Mouse (Mus musculus) heart, embryonic 13.5 days (tissue): ENCODE measurements around the gene Sf3a1. TPM values are rescaled to one million over a fixed set of nuclear protein-coding genes. Genes with fewer than 3 reads are reported as not detected.

Source experiments
- ATAC-seq: fragments of 200-750 bp; cut with Nextera tagmentation; 2 replicates; pipeline ENCODE4 v1.8.0; 2017; ENCODE audit warnings: moderate TSS enrichment; ENCODE audit not compliant: insufficient number of reproducible peaks, low FRiP score, low TSS enrichment; ENCODE audit errors: extremely low read depth
- H3K27ac ChIP-seq: fragments of 300-500 bp; sonication (generic); replicated peaks from 2 replicates; pipeline ENCODE4 v1.5.1; 2015; ENCODE audit warnings: moderate library complexity, mild to moderate bottlenecking, inconsistent platforms
- H3K27me3 ChIP-seq: fragments of 300-500 bp; sonication (generic); replicated peaks from 2 replicates; pipeline ENCODE4 v1.6.1; 2015; ENCODE audit warnings: mild to moderate bottlenecking, inconsistent platforms
- H3K36me3 ChIP-seq: fragments of 300-500 bp; sonication (generic); 2 replicates; pipeline ENCODE4 v1.6.1; 2015; ENCODE audit warnings: mild to moderate bottlenecking, inconsistent platforms
- H3K4me1 ChIP-seq: fragments of 300-500 bp; sonication (generic); 2 replicates; pipeline ENCODE4 v1.6.1; 2015; ENCODE audit warnings: inconsistent platforms
- H3K4me2 ChIP-seq: fragments of 300-500 bp; sonication (generic); 2 replicates; pipeline ENCODE4 v1.6.1; 2015; ENCODE audit warnings: inconsistent platforms, mild to moderate bottlenecking, moderate library complexity
- H3K4me3 ChIP-seq: fragments of 300-500 bp; sonication (generic); 2 replicates; pipeline ENCODE4 v1.5.1; 2015; ENCODE audit warnings: moderate library complexity, mild to moderate bottlenecking, inconsistent platforms
- H3K9ac ChIP-seq: fragments of 300-500 bp; sonication (generic); 2 replicates; pipeline ENCODE4 v1.6.1; 2015; ENCODE audit warnings: inconsistent platforms, mild to moderate bottlenecking, moderate library complexity
- H3K9me3 ChIP-seq: fragments of 300-500 bp; sonication (generic); 2 replicates; pipeline ENCODE4 v1.6.1; 2016; ENCODE audit warnings: inconsistent platforms
- WGBS: fragments of 180-500 bp; shearing (Covaris S2); methylation state at CpG from one replicate; pipeline ENCODE4 v1.1.7; 2015; ENCODE audit warnings: mixed read lengths; 5-methylcytosine and 5-hydroxymethylcytosine counted together
- polyA plus RNA-seq: library from polyadenylated mRNA; unstranded; fragments of >200 nt; fragmentation: Nextera tagmentation; extraction: Ambion mirVana; gene quantifications from 2 replicates; pipeline ENCODE4 v1.2.1, GENCODE M21; 2015

Sf3a1 gene
- polyA plus RNA-seq, 1 experiment from 2014 or later = 33.3 TPM

GRCm38 (mm10) chr11:4205951-4206350 lies 45.8 kb downstream of the Sf3a1 start:
- Histone ChIP-seq H3K36me3 (peaks cover 46% of the 10 kb centered on the region), H3K9me3 (no peaks in the 10 kb centered on the region), H3K4me2 (no peak overlapping the region), H3K27me3 (no peaks in the 10 kb centered on the region), H3K4me1 (peaks cover 41% of the 10 kb centered on the region), H3K9ac (no peak overlapping the region), H3K27ac (no peak overlapping the region), H3K4me3 (no peak overlapping the region)
- WGBS = 78% methylated on average over 7 of the region's 7 CpGs
- no peak for ATAC-seq

GRCm38 (mm10) chr11:4206563-4206962 lies 46.4 kb downstream of the Sf3a1 start:
- ATAC-seq = no peak
- Histone ChIP-seq H3K36me3 (peaks cover 47% of the 10 kb centered on the region), H3K4me2 (no peak overlapping the region), H3K9ac (no peak overlapping the region), H3K27me3 (no peaks in the 10 kb centered on the region), H3K4me1 (peaks cover 41% of the 10 kb centered on the region), H3K27ac (no peak overlapping the region), H3K9me3 (no peaks in the 10 kb centered on the region), H3K4me3 (no peak overlapping the region)
- 38% methylated on average over 6 of the region's 6 CpGs for WGBS

- Histone ChIP-seq H3K4me2 (no peak overlapping the region), H3K27ac (no peak overlapping the region), H3K4me3 (no peak overlapping the region), H3K4me1 (peaks cover 31% of the 10 kb centered on the region), H3K9ac (no peak overlapping the region), H3K36me3 (peaks cover 58% of the 10 kb centered on the region), H3K27me3 (no peaks in the 10 kb centered on the region), H3K9me3 (no peaks in the 10 kb centered on the region)
- no peak for ATAC-seq
- 85% methylated on average over 9 of the region's 9 CpGs for WGBS
Observed at GRCm38 (mm10) chr11:4207655-4208054, 47.5 kb downstream of the Sf3a1 start.

- WGBS = 74% methylated on average over 5 of the region's 5 CpGs
- Histone ChIP-seq H3K4me2 (no peak overlapping the region), H3K4me3 (no peak overlapping the region), H3K9me3 (no peaks in the 10 kb centered on the region), H3K36me3 (peaks cover 77% of the 10 kb centered on the region), H3K4me1 (peaks cover 15% of the 10 kb centered on the region), H3K27me3 (no peaks in the 10 kb centered on the region), H3K9ac (no peak overlapping the region), H3K27ac (no peak overlapping the region)
- ATAC-seq = no peak
Observed at GRCm38 (mm10) chr11:4209556-4209955, 49.4 kb downstream of the Sf3a1 start.

GRCm38 (mm10) chr11:4210786-4211185 lies 50.6 kb downstream of the Sf3a1 start:
- no peak for ATAC-seq
- Histone ChIP-seq H3K4me1 (peaks cover 9% of the 10 kb centered on the region), H3K4me2 (no peak overlapping the region), H3K9me3 (no peaks in the 10 kb centered on the region), H3K4me3 (no peak overlapping the region), H3K27me3 (no peaks in the 10 kb centered on the region), H3K36me3 (peaks cover 89% of the 10 kb centered on the region), H3K9ac (no peak overlapping the region), H3K27ac (no peak overlapping the region)
- 74% methylated on average over 1 of the region's 1 CpGs for WGBS

- Histone ChIP-seq H3K4me3 (no peak overlapping the region), H3K36me3 (peaks cover 71% of the 10 kb centered on the region), H3K27me3 (peaks cover 7% of the 10 kb centered on the region; the same call in 1 of the 2 replicates), H3K4me1 (peaks cover 19% of the 10 kb centered on the region), H3K27ac (no peak overlapping the region), H3K9me3 (no peaks in the 10 kb centered on the region), H3K4me2 (no peak overlapping the region), H3K9ac (no peak overlapping the region)
- no peak for ATAC-seq
- WGBS = 75% methylated on average over 10 of the region's 10 CpGs
Observed at GRCm38 (mm10) chr11:4213107-4213506, 53.0 kb downstream of the Sf3a1 start.

- H3K27me3 ChIP-seq = peaks cover 20% of the 10 kb centered on the region
- no peak overlapping the region for H3K27ac ChIP-seq
- no peaks in the 10 kb centered on the region for H3K9me3 ChIP-seq
- WGBS = 84% methylated on average over 14 of the region's 14 CpGs
- H3K4me3 ChIP-seq = no peak overlapping the region
- H3K4me2 ChIP-seq = no peak overlapping the region
- no peak for ATAC-seq
- peaks cover 56% of the 10 kb centered on the region for H3K36me3 ChIP-seq
- H3K9ac ChIP-seq = no peak overlapping the region
- H3K4me1 ChIP-seq = peaks cover 32% of the 10 kb centered on the region
Observed at GRCm38 (mm10) chr11:4214572-4214971, 54.4 kb downstream of the Sf3a1 start.

GRCm38 (mm10) chr11:4215061-4215460 lies 54.9 kb downstream of the Sf3a1 start:
- no peak for ATAC-seq
- Histone ChIP-seq H3K4me1 (peaks cover 32% of the 10 kb centered on the region), H3K27ac (no peak overlapping the region), H3K27me3 (peaks cover 22% of the 10 kb centered on the region), H3K36me3 (peaks cover 51% of the 10 kb centered on the region), H3K9ac (no peak overlapping the region), H3K4me3 (no peak overlapping the region), H3K4me2 (no peak overlapping the region), H3K9me3 (no peaks in the 10 kb centered on the region)
- 64% methylated on average over 10 of the region's 10 CpGs for WGBS

- peak overlapping the region; percentile 72 for H3K27ac ChIP-seq
- peak overlapping the region; percentile 41; the same call in 1 of the 2 replicates for H3K9ac ChIP-seq
- peaks cover 32% of the 10 kb centered on the region for H3K4me1 ChIP-seq
- no peaks in the 10 kb centered on the region for H3K9me3 ChIP-seq
- H3K4me3 ChIP-seq = no peak overlapping the region
- H3K36me3 ChIP-seq = peaks cover 41% of the 10 kb centered on the region
- H3K4me2 ChIP-seq = no peak overlapping the region
- no peak for ATAC-seq
- WGBS = 72% methylated on average over 9 of the region's 9 CpGs
- peaks cover 26% of the 10 kb centered on the region for H3K27me3 ChIP-seq
Observed at GRCm38 (mm10) chr11:4216248-4217000, 56.3 kb downstream of the Sf3a1 start.

- 2% methylated on average over 55 of the region's 56 CpGs for WGBS
- peak; percentile 94 for ATAC-seq
- H3K4me1 ChIP-seq = peaks cover 32% of the 10 kb centered on the region
Observed at GRCm38 (mm10) chr11:4217914-4218629, 57.9 kb downstream of the Sf3a1 start, which contains the start of gene Castor1. Castor1 (plus strand) TSS chr11:4218225.

GRCm38 (mm10) chr11:4218637-4219036 lies 58.5 kb downstream of the Sf3a1 start:
- Histone ChIP-seq H3K27me3 (peaks cover 35% of the 10 kb centered on the region), H3K4me1 (peaks cover 35% of the 10 kb centered on the region), H3K36me3 (peaks cover 21% of the 10 kb centered on the region), H3K27ac (peak overlapping the region; percentile 15; the same call in 1 of the 2 replicates), H3K9me3 (no peaks in the 10 kb centered on the region), H3K4me3 (peak overlapping the region; percentile 60), H3K4me2 (peak overlapping the region; percentile 92), H3K9ac (peak overlapping the region; percentile 83)
- 8% methylated on average over 6 of the region's 6 CpGs for WGBS
- ATAC-seq = no peak

More at GRCm38 (mm10) chr11:4217914-4218629, 57.9 kb downstream of the Sf3a1 start, which contains the start of gene Castor1:
- Histone ChIP-seq H3K27ac (peak within 1 kb of the TSS; percentile 72), H3K36me3 (peaks cover 26% of the 10 kb centered on the region), H3K4me2 (peak within 1 kb of the TSS; percentile 92), H3K9me3 (no peaks in the 10 kb centered on the region), H3K9ac (peak within 1 kb of the TSS; percentile 83), H3K27me3 (peaks cover 35% of the 10 kb centered on the region), H3K4me3 (peak within 1 kb of the TSS; percentile 60)
